Comparison of ENCODE assay signal across 10 mouse cellular contexts in the genomic region with DNA sequence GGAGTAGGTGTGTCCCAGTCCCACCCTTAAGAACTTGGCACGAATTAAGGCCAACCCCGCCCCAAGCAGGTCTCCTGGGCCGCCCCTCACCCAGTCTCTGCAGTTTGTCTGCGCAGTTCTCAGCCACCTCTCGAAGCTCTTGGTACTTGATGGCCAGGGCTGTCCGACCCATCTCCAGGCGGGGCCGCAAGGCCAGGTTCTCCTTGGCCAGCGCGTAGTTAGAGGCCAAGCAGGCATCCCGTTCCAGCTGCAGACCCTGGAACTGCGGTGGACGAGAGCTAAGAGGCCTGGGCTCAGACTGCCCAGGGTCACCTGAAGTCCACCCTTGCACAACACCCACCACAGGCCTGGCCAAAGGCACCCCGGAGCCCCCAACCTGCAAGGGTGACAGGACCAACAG. TPM values are rescaled to one million over a fixed set of nuclear protein-coding genes. Genes with fewer than 3 reads are reported as not detected.
DNase-seq lines count a peak whose midpoint lies in the region; ATAC-seq lines count a peak whose summit lies in the region.
"Had no signal": no experiment of that assay in that cellular context is flagged by ENCODE, and none has a peak within 500 bp of the region (broad histone marks: within the 10 kb centered on the region; RNA-seq: fewer than 3 reads in every experiment).

No protein-coding gene starts in this region.

- H3K9ac ChIP-seq in neural tube, embryonic 11.5 days (ENCODE audit: low read length) = no peak overlapping the region
- H3K9ac ChIP-seq in hindbrain, embryonic 14.5 days = peak overlapping the region; percentile 100
- peak overlapping the region; percentile 100 for H3K9ac ChIP-seq in neural tube, embryonic 15.5 days (replicated peaks)

- H3K4me1 ChIP-seq in neural tube, embryonic 11.5 days (ENCODE audit: control insufficient read depth, insufficient read depth, low read length) = peaks cover 11% of the 10 kb centered on the region
- peaks cover 22% of the 10 kb centered on the region for H3K4me1 ChIP-seq in hindbrain, embryonic 14.5 days (replicated peaks; ENCODE audit: control insufficient read depth, insufficient read depth, low read length)
- peaks cover 38% of the 10 kb centered on the region for H3K4me1 ChIP-seq in neural tube, embryonic 15.5 days

- no peaks in the 10 kb centered on the region for H3K9me3 ChIP-seq in neural tube, embryonic 11.5 days (ENCODE audit: control insufficient read depth, low read length)
- H3K9me3 ChIP-seq in hindbrain, embryonic 14.5 days (ENCODE audit: control insufficient read depth, low read length) = no peaks in the 10 kb centered on the region
- no peaks in the 10 kb centered on the region for H3K9me3 ChIP-seq in neural tube, embryonic 15.5 days (replicated peaks)

- no peak for DNase-seq in neural tube, embryonic 11.5 days (ENCODE audit: low spot score)
- no peak for DNase-seq in neural tube, embryonic 10.5 days (ENCODE audit: extremely low spot score, low spot score)
- no peak for DNase-seq in hindbrain, embryonic 14.5 days (ENCODE audit: low spot score)
- DNase-seq in kidney, postnatal 4 days = peak; percentile 34 to 47
- no peak for DNase-seq in layer of hippocampus, postnatal 36 days
- DNase-seq in urinary bladder, postnatal 10 days (ENCODE audit: low spot score) = no peak
- no peak for DNase-seq in layer of hippocampus, adult 18-20 months (ENCODE audit: low spot score in 2 of 2)
- DNase-seq: gastrocnemius, adult 2 months had no signal

- peaks cover 5% of the 10 kb centered on the region; the same call in 1 of the 2 replicates for H3K36me3 ChIP-seq in neural tube, embryonic 11.5 days (ENCODE audit: control insufficient read depth, insufficient read depth, low read length)
- H3K36me3 ChIP-seq in hindbrain, embryonic 14.5 days (replicated peaks; ENCODE audit: control insufficient read depth, insufficient read depth) = peaks cover 51% of the 10 kb centered on the region
- H3K36me3 ChIP-seq in neural tube, embryonic 15.5 days = peaks cover 36% of the 10 kb centered on the region

- no peak for ATAC-seq in neural tube, embryonic 11.5 days (ENCODE audit: insufficient read depth, low FRiP score, low TSS enrichment)
- no peak for ATAC-seq in hindbrain, embryonic 14.5 days (ENCODE audit: low FRiP score)
- no peak for ATAC-seq in neural tube, embryonic 15.5 days (ENCODE audit: low FRiP score)

- H3K4me2 ChIP-seq in neural tube, embryonic 11.5 days (ENCODE audit: low read depth) = peak overlapping the region; percentile 83
- peak overlapping the region; percentile 81 for H3K4me2 ChIP-seq in hindbrain, embryonic 14.5 days (replicated peaks)
- H3K4me2 ChIP-seq in neural tube, embryonic 15.5 days = peak overlapping the region; percentile 84

- WGBS in neural tube, embryonic 11.5 days = 87% methylated on average over 14 of the region's 14 CpGs
- WGBS in hindbrain, embryonic 14.5 days = 92% methylated on average over 14 of the region's 14 CpGs
- 93% methylated on average over 14 of the region's 14 CpGs for WGBS in neural tube, embryonic 15.5 days

- H3K27me3 ChIP-seq in neural tube, embryonic 11.5 days (ENCODE audit: control insufficient read depth, insufficient read depth, low read length) = no peaks in the 10 kb centered on the region
- no peaks in the 10 kb centered on the region for H3K27me3 ChIP-seq in hindbrain, embryonic 14.5 days (ENCODE audit: control insufficient read depth, insufficient read depth, low read length)
- peaks cover 3% of the 10 kb centered on the region; the same call in 1 of the 2 replicates for H3K27me3 ChIP-seq in neural tube, embryonic 15.5 days (replicated peaks)

- H3K27ac ChIP-seq in neural tube, embryonic 11.5 days (ENCODE audit: low read depth, low read length) = no peak overlapping the region
- H3K27ac ChIP-seq in hindbrain, embryonic 14.5 days = peak overlapping the region; percentile 95; the same call in 1 of the 2 replicates
- no peak overlapping the region for H3K27ac ChIP-seq in neural tube, embryonic 15.5 days (replicated peaks)
- H3K27ac ChIP-seq: gastrocnemius, adult 2 months had no signal

- H3K4me3 ChIP-seq in neural tube, embryonic 11.5 days (ENCODE audit: low read depth, low read length) = no peak overlapping the region; the same call in 1 of the 2 replicates
- peak overlapping the region; percentile 98 for H3K4me3 ChIP-seq in hindbrain, embryonic 14.5 days (replicated peaks; ENCODE audit: low read length)
- peak overlapping the region; percentile 92 for H3K4me3 ChIP-seq in neural tube, embryonic 15.5 days (replicated peaks)

RNA-seq across cellular contexts. Expression of a gene that starts 1.7 kb away (rescaled TPM):
- 11.1 and 13.6 TPM in 2 replicates for polyA plus RNA-seq in neural tube, embryonic 11.5 days (2014; fragmentation: Nextera tagmentation; extraction: Ambion mirVana)
- 32.9 and 37.1 TPM in 2 replicates for polyA plus RNA-seq in hindbrain, embryonic 14.5 days (2014; fragmentation: Nextera tagmentation; extraction: Ambion mirVana)
- polyA plus RNA-seq in neural tube, embryonic 15.5 days (2015; fragmentation: Nextera tagmentation; extraction: Ambion mirVana) = 30.3 and 34.0 TPM in 2 replicates
- 10 to 100 TPM; 27.1 to 30.9 TPM for total RNA-seq in layer of hippocampus, postnatal 36 days (2021)
- total RNA-seq in layer of hippocampus, adult 18-20 months (2021) = 10 to 100 TPM; 33.3 to 35.3 TPM

RNA-seq across cellular contexts. Expression of a gene that starts 11.6 kb away (rescaled TPM):
- 126 and 141 TPM in 2 replicates for polyA plus RNA-seq in neural tube, embryonic 11.5 days (2014; fragmentation: Nextera tagmentation; extraction: Ambion mirVana)
- 61.9 and 63.3 TPM in 2 replicates for polyA plus RNA-seq in hindbrain, embryonic 14.5 days (2014; fragmentation: Nextera tagmentation; extraction: Ambion mirVana)
- 75.0 and 87.9 TPM in 2 replicates for polyA plus RNA-seq in neural tube, embryonic 15.5 days (2015; fragmentation: Nextera tagmentation; extraction: Ambion mirVana)
- total RNA-seq in layer of hippocampus, postnatal 36 days (2021) = 10 to 100 TPM; 49.4 to 60.1 TPM
- 10 to 100 TPM; 49.0 to 57.9 TPM for total RNA-seq in layer of hippocampus, adult 18-20 months (2021)

RNA-seq across cellular contexts. Expression of a gene that starts 12.4 kb away (rescaled TPM):
- polyA plus RNA-seq in neural tube, embryonic 11.5 days (2014; fragmentation: Nextera tagmentation; extraction: Ambion mirVana) = 26.6 and 28.3 TPM in 2 replicates
- polyA plus RNA-seq in hindbrain, embryonic 14.5 days (2014; fragmentation: Nextera tagmentation; extraction: Ambion mirVana) = 42.5 and 43.0 TPM in 2 replicates
- 40.6 and 44.5 TPM in 2 replicates for polyA plus RNA-seq in neural tube, embryonic 15.5 days (2015; fragmentation: Nextera tagmentation; extraction: Ambion mirVana)
- 10 to 100 TPM; 38.3 to 38.4 TPM for total RNA-seq in layer of hippocampus, postnatal 36 days (2021)
- 10 to 100 TPM; 40.1 to 43.4 TPM for total RNA-seq in layer of hippocampus, adult 18-20 months (2021)

RNA-seq across cellular contexts. Expression of a gene that starts 13.3 kb away (rescaled TPM):
- polyA plus RNA-seq in neural tube, embryonic 11.5 days (2014; fragmentation: Nextera tagmentation; extraction: Ambion mirVana) = 0.60 and 0.65 TPM in 2 replicates
- polyA plus RNA-seq in hindbrain, embryonic 14.5 days (2014; fragmentation: Nextera tagmentation; extraction: Ambion mirVana) = 0.91 and 1.1 TPM in 2 replicates
- 0.79 and 0.84 TPM in 2 replicates for polyA plus RNA-seq in neural tube, embryonic 15.5 days (2015; fragmentation: Nextera tagmentation; extraction: Ambion mirVana)
- total RNA-seq in layer of hippocampus, postnatal 36 days (2021) = 1 to 10 TPM; 3.6 to 5.2 TPM
- 1 to 10 TPM; 4.7 to 4.9 TPM for total RNA-seq in layer of hippocampus, adult 18-20 months (2021)
- total RNA-seq: CH12.LX had no signal

RNA-seq across cellular contexts. Expression of a gene that starts 53.1 kb away (rescaled TPM):
- polyA plus RNA-seq in neural tube, embryonic 11.5 days (2014; fragmentation: Nextera tagmentation; extraction: Ambion mirVana) = 25.4 and 36.6 TPM in 2 replicates
- polyA plus RNA-seq in hindbrain, embryonic 14.5 days (2014; fragmentation: Nextera tagmentation; extraction: Ambion mirVana) = 113 and 134 TPM in 2 replicates
- 118 and 141 TPM in 2 replicates for polyA plus RNA-seq in neural tube, embryonic 15.5 days (2015; fragmentation: Nextera tagmentation; extraction: Ambion mirVana)
- total RNA-seq in layer of hippocampus, postnatal 36 days (2021) = 10 to 100 TPM; 96.3 to 96.4 TPM
- total RNA-seq in layer of hippocampus, adult 18-20 months (2021) = 10 to 100 TPM; 91.5 to 97.8 TPM

Comparison
In these comparisons a context has a peak if more than half of its experiments do, and no peak if none do; other contexts are left out.
1. DNase-seq: peak in kidney, postnatal 4 days (2 of 2); none in neural tube, embryonic 11.5 days (single experiment), neural tube, embryonic 10.5 days (single experiment), hindbrain, embryonic 14.5 days (single experiment), layer of hippocampus, postnatal 36 days (0 of 2), urinary bladder, postnatal 10 days (single experiment) and layer of hippocampus, adult 18-20 months (0 of 2).
2. Peak in every context shown above with its lines, with median percentiles within 50 percentile points of each other: H3K4me2 ChIP-seq.